Mouse (Mus musculus): ENCODE data around the gene Tmem206.

GRCm38 (mm10) chr1:191296445-191296844 lies 29.3 kb upstream of the Tmem206 start:
- TF ChIP-seq CTCF (IDR thresholded peaks at IDR 0.05; ENCODE audit: low read depth) (no peak), EP300 (IDR thresholded peaks at IDR 0.05; ENCODE audit: low read depth) (no peak)

Data from liver, postnatal 0 days (tissue).